Mouse (Mus musculus) gastrocnemius, postnatal 14 days (tissue): Measurements from ENCODE around the gene Gm38431. TPM values are rescaled to one million over a fixed set of nuclear protein-coding genes. Genes with fewer than 3 reads are reported as not detected.

Experiments used
- DNase-seq: peaks from one replicate; pipeline ENCODE4 v3.0.0; 2021; ENCODE audit warnings: mixed read lengths
- intact Hi-C: fragments of 180-260 bp; cut with DNase I; formaldehyde crosslinking; loops from one replicate; pipeline ENCODE4 v1.15.1; 2025; ENCODE audit warnings: low total_unique reads
- long read RNA-seq, 2 experiments: library from polyadenylated mRNA; stranded (forward); transcript quantifications; one replicate each; pipeline ENCODE4 v2.0.0; 2021
- total RNA-seq, 2 experiments: library from RNA; stranded (reverse); gene quantifications; 2 replicates each; pipeline ENCODE4 v1.2.3; 2021

Gm38431 gene
- total RNA-seq: 1 to 10 TPM in 1 of 2 experiments, under 1 TPM in 1; 0.92 to 1.1 TPM
- long read RNA-seq, experiment 1, partial matches to known transcripts: 2 of 4 reads
- long read RNA-seq, experiment 1, other reads (novel, unspliced or antisense): 2 of 4 reads
- long read RNA-seq, experiment 2, partial matches to known transcripts: 2 of 4 reads
- long read RNA-seq, experiment 2, other reads (novel, unspliced or antisense): 2 of 4 reads

- intact Hi-C loops: no loop called here
- DNase-seq: peak; percentile 98
These were observed at the start of gene Gm38431, which contains the start of gene Raver1 for GRCm38 (mm10) chr9:21091707-21092320. TSS of gene Gm38431 (minus strand) at chr9:21091997. TSS of gene Raver1 (minus strand) at chr9:21092008.

DNA sequence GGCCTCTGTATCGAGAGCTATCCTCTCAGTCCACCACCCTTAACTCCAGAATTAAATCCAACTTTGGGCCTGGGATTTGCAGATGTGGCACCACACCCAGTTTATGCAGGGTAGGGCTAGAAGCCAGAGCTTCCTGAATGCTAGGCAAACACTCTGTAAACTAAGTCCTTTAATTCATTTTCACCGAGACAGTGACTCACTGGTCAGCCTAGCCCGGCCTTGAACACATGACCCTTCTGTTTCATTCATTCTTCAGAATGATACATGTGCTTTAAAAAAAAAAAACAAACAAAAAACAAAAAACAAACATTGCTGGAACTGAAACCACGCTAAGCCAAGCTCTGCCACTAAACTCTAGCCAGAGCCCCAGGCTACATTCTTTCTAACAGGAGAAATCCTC is 46.6 kb upstream of the Gm38431 start:
- intact Hi-C loops: loop anchor here (5.0 kb wide), 1 partner anchor 106 kb away; the partner anchor contains the start of gene Icam5

GRCm38 (mm10) chr9:21137229-21137628 is 45.4 kb upstream of the Gm38431 start:
- no peak for DNase-seq
- intact Hi-C loops: loop anchor here (5.0 kb wide), 1 partner anchor 105 kb away; the partner anchor contains the start of gene Icam5

More for the DNA sequence above, 46.6 kb upstream of the Gm38431 start:
- DNase-seq: no peak

- intact Hi-C loops: loop anchor here (5.0 kb wide), 1 partner anchor 104 kb away; the partner anchor contains the start of gene Icam5
- DNase-seq: no peak
These were observed 44.6 kb upstream of the Gm38431 start for GRCm38 (mm10) chr9:21136401-21136800.

GRCm38 (mm10) chr9:21135941-21136381 is 44.2 kb upstream of the Gm38431 start:
- intact Hi-C loops: loop anchor here (5.0 kb wide), 1 partner anchor 104 kb away; the partner anchor contains the start of gene Icam5
- no peak for DNase-seq

DNA sequence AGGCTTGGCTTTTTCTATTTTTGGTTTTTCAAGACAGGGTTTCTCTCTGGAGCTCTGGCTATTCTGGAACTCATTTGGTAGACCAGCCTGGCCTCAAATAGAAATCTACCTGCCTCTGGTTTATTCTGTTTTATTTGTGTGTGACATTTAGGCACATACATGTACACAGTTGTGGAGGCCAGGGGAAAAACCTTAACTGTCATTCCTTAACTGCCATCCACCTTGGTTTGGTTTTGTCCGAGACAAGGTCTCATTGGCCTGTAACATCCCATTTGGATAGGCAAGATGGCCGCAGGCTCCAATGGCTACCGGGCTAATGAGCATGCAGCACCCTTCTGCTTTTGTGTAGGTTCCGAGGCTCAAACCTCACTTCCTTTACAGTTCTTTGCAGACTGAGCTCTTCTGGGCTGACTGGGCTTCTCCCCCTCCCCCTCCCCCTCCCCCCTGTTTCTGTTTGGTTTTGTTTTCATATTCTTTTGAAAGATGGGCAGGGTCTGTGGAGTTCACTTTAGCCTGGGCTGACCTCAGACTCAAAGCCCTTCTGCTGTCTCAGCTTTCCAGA is 43.6 kb upstream of the Gm38431 start:
- intact Hi-C loops: loop anchor here (5.0 kb wide), 1 partner anchor 103 kb away; the partner anchor contains the start of gene Icam5
- DNase-seq: no peak

DNA sequence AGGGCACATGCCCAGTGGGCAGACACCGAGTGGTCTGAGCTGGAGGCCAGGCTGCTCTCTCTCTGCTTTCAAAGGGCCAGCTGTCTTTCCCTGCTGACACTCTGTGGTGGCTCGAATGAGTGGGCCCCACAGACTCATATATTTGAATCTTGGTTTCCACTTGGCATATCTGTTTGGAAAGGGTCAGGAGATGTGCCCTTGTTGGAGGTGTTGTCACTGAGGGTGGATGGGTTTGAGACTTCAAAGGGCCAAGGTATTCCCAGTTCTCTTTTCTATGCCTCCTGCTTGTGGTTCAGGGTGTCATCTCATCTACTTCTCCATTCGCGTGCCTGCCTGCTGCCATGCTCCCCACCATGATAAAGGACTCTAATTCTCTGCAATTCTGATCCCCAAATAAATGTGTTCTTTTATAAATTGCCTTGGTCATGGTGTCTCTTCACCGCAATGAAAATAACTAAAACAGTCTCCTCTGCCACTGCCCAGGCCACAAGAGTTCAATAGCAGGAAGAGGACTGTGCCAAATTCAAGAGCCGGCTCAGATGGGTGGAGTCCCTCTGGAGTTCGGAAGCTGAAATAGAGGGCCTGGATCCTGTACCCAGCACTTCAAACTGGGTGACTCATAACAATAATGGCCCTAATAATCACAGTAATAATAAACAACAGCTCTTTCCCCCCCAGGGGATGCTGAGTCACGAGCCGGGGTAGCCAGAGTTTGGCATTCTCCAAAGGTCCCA is 43.0 kb upstream of the Gm38431 start:
- DNase-seq: peak; percentile 58

GRCm38 (mm10) chr9:21133064-21133707 is 41.4 kb upstream of the Gm38431 start:
- DNase-seq: no peak
- intact Hi-C loops: no loop called here

More for the DNA sequence above, 43.0 kb upstream of the Gm38431 start:
- intact Hi-C loops: loop anchor here (5.0 kb wide), 1 partner anchor 102 kb away; the partner anchor contains the start of gene Icam5

GRCm38 (mm10) chr9:21132102-21132775 is 40.4 kb upstream of the Gm38431 start:
- intact Hi-C loops: no loop called here
- DNase-seq: no peak

DNA sequence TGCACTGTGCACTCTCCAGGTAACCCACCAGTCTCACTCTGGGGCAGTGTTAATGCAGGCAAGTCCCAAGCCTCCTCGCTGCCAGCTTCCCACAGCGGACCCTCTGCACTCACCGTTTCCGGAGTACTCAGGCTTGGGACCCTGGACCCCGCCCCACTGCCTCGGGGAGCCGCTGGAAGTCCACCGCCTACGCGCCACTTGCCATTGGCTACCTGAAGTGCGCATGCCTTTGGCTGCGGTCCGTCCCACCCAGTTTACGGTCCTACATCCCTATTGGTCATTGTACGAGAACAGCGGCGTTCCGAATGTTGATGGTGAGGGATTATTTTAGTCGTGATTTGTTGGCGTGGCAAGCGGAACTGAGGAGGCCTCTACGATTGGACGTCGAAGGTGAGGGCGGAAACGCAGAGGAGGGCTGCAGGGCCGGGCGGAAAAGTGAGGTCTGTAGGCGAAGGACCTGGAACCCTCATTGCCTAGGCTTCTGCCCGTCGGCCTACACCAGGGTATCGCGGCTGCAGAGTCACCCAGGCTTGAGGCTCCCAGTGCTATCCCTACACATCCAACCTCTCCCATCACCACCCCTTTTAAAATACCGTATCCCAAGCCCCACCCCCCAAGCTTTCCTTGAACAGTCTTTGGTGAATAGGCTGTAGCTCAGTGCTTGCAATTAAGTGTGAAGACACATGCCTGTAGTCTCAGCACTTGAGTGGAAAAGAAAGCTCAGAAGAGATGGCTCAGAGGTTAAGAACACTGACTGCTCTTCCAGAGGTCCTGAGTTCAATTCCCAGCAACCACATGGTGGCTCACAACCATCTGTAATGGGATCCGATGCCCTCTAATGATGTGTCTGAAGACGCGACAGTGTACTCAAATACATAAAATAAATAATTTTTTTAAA is 39.5 kb upstream of the Gm38431 start, which contains the start of gene Tyk2:
TSS of gene Tyk2 (minus strand) at position 185 of the 898 bp plus-strand sequence.
- intact Hi-C loops: no loop called here
- peak; percentile 91 for DNase-seq

GRCm38 (mm10) chr9:21126259-21126627 is 34.4 kb upstream of the Gm38431 start:
- no peak for DNase-seq
- intact Hi-C loops: no loop called here

DNA sequence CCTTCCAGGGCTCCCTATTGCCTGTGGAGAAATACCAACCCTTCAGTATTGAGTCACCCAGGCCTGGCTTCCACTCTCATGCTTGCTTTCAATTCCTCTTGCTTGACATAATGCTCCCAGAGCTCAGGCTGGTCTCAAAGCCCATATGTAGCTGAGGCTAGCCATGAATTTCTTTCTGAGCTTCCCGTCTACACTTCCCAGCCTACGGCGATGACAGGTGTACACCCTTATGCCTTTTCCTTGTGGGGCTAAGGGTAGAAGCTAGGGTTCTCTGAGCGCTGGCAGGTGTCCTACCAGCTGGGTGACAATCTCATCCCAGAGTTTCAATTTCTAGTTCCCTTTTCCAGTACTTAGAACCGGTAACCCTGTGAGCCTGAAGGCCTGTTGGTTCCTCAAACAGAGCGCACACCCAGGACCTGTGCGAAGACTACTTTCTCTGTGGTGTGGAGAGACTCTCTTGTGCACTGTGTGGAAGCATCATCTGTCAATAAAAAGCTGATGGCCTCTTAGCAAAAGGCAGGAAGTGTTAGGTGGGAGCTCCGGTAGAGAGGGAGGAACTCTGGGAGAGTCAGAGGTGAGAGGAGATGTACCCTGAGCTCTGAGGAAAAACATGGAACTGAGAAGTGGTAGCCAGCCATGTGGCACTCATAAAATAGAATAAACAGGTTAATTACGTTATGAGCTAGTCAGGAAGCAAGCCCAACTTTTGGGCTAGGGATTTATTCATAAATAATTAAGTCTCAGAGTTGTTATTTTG is 33.9 kb upstream of the Gm38431 start:
- no peak for DNase-seq
- intact Hi-C loops: no loop called here

DNA sequence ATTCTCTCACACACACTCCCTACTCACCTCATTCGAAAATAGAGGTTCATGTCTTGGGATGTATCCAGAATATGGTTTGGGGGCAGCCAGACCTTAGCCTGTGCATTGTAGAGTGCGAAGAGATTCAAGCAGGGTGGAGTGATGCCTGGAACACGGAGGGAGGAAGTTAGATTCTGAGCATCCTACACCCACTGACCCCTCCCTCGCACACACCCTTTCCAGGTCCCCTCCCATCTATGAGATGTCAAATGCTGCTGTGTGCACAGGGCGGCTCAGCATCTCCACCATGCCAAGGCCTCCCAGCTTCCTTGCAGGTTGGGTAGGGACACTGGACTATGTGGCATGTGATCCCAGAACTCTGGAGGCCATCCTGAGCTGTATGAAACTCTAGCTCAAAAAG is 33.0 kb upstream of the Gm38431 start:
- DNase-seq: no peak
- intact Hi-C loops: no loop called here

- intact Hi-C loops: no loop called here
- DNase-seq: no peak
These were observed 29.7 kb upstream of the Gm38431 start for GRCm38 (mm10) chr9:21121483-21121882.

DNA sequence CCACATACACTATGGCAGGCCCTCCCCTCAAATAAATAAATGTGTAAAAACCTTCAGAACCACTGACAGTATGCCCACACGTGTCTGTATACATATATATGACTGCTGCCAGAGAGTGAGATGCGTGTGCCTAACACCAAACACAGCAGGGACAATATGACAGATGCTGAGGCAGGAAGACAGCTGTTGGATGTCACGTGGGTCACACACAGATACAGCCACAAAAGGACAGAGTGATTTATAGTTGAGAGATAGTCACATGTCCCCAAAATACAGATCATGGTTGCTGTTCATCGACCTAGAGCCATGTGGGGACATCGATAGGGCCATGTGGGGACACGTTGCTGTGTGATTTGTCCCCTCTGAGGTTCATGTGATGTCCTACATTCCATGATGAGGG is 25.3 kb upstream of the Gm38431 start:
- no peak for DNase-seq
- intact Hi-C loops: no loop called here

DNA sequence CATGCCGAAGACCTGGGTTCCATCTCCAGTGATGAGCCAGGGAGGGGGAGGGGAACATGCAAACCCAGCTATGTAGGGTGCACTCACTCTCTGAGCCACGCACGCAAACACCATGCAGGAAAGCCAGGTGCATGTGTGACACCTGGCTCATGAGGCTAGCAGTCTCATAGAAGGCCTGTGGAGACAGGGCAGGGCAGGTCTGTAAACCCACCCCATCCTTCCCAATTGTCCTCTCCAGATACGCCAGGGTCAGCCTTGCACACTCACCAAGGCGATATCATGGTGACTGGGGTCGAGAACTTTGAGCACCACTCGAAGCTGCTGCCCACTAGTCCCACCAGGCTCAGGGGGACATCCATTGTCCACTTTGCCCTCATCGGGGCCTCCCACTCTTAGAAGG is 23.3 kb upstream of the Gm38431 start:
- no peak for DNase-seq
- intact Hi-C loops: no loop called here

DNA sequence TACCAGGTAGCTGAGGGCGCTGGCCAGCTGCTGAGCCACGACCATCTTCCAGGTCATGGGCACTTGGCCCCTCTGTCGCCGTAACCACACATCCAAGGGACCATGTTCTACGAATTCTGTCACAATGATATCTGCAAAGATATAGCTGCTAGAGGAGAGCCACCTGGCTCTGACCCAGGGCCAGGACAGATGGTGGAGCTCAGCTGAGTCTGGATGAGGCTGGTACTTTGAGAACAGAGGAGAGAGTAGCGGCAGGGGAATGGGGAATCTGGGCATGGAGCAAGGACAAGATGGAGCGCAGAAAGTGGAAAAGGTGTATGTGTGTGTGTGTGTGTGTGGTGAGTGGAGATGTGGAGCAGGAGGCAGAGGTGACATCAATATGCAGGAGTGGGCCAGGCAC is 22.4 kb upstream of the Gm38431 start:
- intact Hi-C loops: no loop called here

More for the DNA sequence above, 22.4 kb upstream of the Gm38431 start:
- no peak for DNase-seq
